Mouse (Mus musculus): ENCODE results near the gene Iqcd.

- TF ChIP-seq USF1 (IDR thresholded peaks at IDR 0.05; ENCODE audit: low read depth) = no peak
- TF ChIP-seq MYOG (IDR thresholded peaks at IDR 0.05; ENCODE audit: control insufficient read depth, extremely low read depth, insufficient read length) = no peak
Measured at GRCm38 (mm10) chr5:120610906-120611305, 22.1 kb downstream of the Iqcd start.
